Mouse (Mus musculus) layer of hippocampus, adult 9-11 months (tissue): ENCODE results near the gene Toporsl.

Experiments
- DNase-seq: peaks from one replicate; pipeline ENCODE4 v3.0.0; 2022

Gene Toporsl

GRCm38 (mm10) chr4:52595927-52596326 lies at the start of gene Toporsl:
Gene Toporsl, plus strand, starts transcription at chr4:52596274.
- DNase-seq: no peak

GRCm38 (mm10) chr4:52557672-52558071 lies 38.4 kb upstream of the Toporsl start:
- DNase-seq: no peak

- no peak for DNase-seq
These were observed 38.0 kb upstream of the Toporsl start for GRCm38 (mm10) chr4:52558080-52558479.

- DNase-seq: no peak
These were observed 32.2 kb upstream of the Toporsl start for GRCm38 (mm10) chr4:52563859-52564258.

GRCm38 (mm10) chr4:52586194-52586734 lies 9.8 kb upstream of the Toporsl start:
- DNase-seq: no peak

GRCm38 (mm10) chr4:52593821-52594356 lies 2.2 kb upstream of the Toporsl start:
- DNase-seq: no peak

GRCm38 (mm10) chr4:52594632-52595031 lies 1.4 kb upstream of the Toporsl start:
- no peak for DNase-seq

- DNase-seq: no peak
These were observed 2.3 kb downstream of the Toporsl start for GRCm38 (mm10) chr4:52598180-52598881.

GRCm38 (mm10) chr4:52606923-52607322 lies 10.8 kb downstream of the Toporsl start:
- DNase-seq: no peak

GRCm38 (mm10) chr4:52634986-52635385 lies 38.9 kb downstream of the Toporsl start:
- DNase-seq: no peak

GRCm38 (mm10) chr4:52647791-52648190 lies 51.7 kb downstream of the Toporsl start:
- no peak for DNase-seq

- no peak for DNase-seq
These were observed 63.6 kb downstream of the Toporsl start for GRCm38 (mm10) chr4:52659701-52660100.

GRCm38 (mm10) chr4:52660701-52661117 lies 64.6 kb downstream of the Toporsl start:
- DNase-seq: no peak

GRCm38 (mm10) chr4:52661311-52661710 lies 65.2 kb downstream of the Toporsl start:
- DNase-seq: no peak
